Mouse (Mus musculus) cerebellum, adult 2 months (tissue): ENCODE results near the gene Vars.

Source experiments
- CTCF ChIP-seq: fragments of 200-500 bp; IDR thresholded peaks from 2 replicates; pipeline ENCODE4 v1.5.1; 2011; ENCODE audit warnings: low read depth, mild to moderate bottlenecking, control low read depth, low read length, moderate library complexity, borderline replicate concordance; ENCODE audit not compliant: insufficient read depth
- POLR2A ChIP-seq: fragments of 200-500 bp; IDR thresholded peaks from 2 replicates; pipeline ENCODE4 v1.6.1; 2011; ENCODE audit warnings: low read length, control low read depth, borderline replicate concordance; ENCODE audit not compliant: insufficient read depth

DNA sequence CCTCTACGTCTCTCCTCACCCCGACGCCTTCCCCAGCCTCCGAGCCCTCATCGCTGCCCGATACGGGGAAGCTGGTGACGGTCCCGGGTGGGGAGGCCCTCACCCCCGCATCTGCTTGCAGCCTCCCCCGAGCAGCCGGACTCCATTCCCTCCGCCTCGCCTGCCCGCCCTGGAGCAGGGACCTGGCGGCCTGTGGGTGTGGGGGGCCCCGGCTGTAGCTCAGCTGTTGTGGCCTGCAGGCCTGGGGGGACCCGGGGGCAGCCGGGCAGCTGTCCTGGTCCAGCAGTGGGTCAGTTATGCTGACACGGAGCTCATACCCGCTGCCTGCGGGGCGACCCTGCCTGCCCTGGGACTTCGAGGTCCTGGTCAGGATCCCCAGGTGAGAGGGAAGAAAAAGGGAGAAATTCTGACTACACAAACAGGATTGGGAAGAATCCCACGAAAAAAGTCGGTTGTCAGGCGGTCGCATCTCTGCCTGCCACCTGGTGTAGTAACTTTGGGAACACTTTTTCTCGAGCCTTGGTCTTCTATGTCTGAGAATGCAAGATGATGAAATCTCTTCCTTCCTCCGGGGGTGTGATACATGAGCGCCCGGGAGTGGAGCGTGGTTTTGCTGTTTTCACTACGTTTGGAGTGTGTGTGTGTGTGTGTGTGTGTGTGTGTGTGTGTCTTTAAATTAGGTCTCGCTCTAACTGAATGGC is 815 bp downstream of the Vars start:
- TF ChIP-seq POLR2A (no peak), CTCF (no peak)
